Mouse (Mus musculus) bone marrow, adult 2 months (tissue): Measurements from ENCODE around the gene Zfp3. TPM values are rescaled to one million over a fixed set of nuclear protein-coding genes. Genes with fewer than 3 reads are reported as not detected.

Experiments
- H3K27ac ChIP-seq: fragments of 200-500 bp; 2 replicates; pipeline ENCODE4 v1.5.1; 2012; ENCODE audit warnings: low read depth, mild to moderate bottlenecking, control low read depth, inconsistent platforms, low read length; ENCODE audit not compliant: control insufficient read depth, poor library complexity, insufficient read depth
- H3K4me1 ChIP-seq: fragments of 200-500 bp; 2 replicates; pipeline ENCODE4 v1.6.1; 2011; ENCODE audit warnings: low read length; ENCODE audit not compliant: control insufficient read depth, insufficient read depth
- H3K4me3 ChIP-seq: fragments of 200-500 bp; replicated peaks from 2 replicates; pipeline ENCODE3; 2011; ENCODE audit warnings: mild to moderate bottlenecking, low read depth, low read length, control low read depth; ENCODE audit not compliant: control insufficient read depth
- CTCF ChIP-seq: fragments of 200-500 bp; IDR thresholded peaks from 2 replicates; pipeline ENCODE4 v1.5.1; 2011; ENCODE audit warnings: low read length, control low read depth; ENCODE audit not compliant: control insufficient read depth, insufficient read depth
- POLR2A ChIP-seq: fragments of 200-500 bp; IDR thresholded peaks from 2 replicates; pipeline ENCODE4 v1.6.1; 2011; ENCODE audit warnings: low read depth, mild to moderate bottlenecking, control low read depth, low read length, borderline replicate concordance; ENCODE audit not compliant: control insufficient read depth
- WGBS: fragments of 180-500 bp; shearing (Covaris S2); methylation state at CpG from one replicate; pipeline ENCODE4 v1.1.7; 2018; 5-methylcytosine and 5-hydroxymethylcytosine counted together
- polyA plus RNA-seq: library from polyadenylated mRNA; stranded (reverse); fragments of >200 nt; gene quantifications from 2 replicates; pipeline ENCODE4 v1.2.4, GENCODE M21; 2011; ENCODE audit warnings: low replicate concordance; ENCODE audit not compliant: missing spikeins, insufficient read depth, insufficient read length

Zfp3 gene
- polyA plus RNA-seq, 1 experiment: 1.7 TPM

DNA sequence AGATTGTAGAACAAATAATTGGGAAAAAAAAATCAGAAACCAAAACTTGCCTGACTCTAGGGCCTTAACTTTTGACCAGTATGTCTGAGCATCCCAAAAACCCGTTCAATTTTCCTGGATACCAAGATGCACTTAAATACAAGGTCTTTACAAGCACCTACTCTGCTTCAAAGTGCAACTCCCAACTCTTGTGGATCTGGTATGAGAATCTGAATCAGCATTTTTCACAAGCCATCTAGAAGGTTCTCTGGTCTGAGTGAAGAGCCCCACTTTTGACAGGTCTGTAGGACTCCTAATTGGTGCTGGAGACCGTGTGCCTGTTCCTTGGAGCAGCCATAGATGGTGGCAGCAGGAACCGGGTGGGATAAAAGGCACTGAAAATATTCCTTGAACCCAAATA, 40.4 kb downstream of the Zfp3 start:
- WGBS: 65% methylated on average over 3 of the region's 3 CpGs
- Histone ChIP-seq H3K4me3 (no peak overlapping the region), H3K27ac (peak overlapping the region; percentile 36), H3K4me1 (peaks cover 9% of the 10 kb centered on the region; the same call in 1 of the 2 replicates)
- TF ChIP-seq POLR2A: no peak
- TF ChIP-seq CTCF: no peak

DNA sequence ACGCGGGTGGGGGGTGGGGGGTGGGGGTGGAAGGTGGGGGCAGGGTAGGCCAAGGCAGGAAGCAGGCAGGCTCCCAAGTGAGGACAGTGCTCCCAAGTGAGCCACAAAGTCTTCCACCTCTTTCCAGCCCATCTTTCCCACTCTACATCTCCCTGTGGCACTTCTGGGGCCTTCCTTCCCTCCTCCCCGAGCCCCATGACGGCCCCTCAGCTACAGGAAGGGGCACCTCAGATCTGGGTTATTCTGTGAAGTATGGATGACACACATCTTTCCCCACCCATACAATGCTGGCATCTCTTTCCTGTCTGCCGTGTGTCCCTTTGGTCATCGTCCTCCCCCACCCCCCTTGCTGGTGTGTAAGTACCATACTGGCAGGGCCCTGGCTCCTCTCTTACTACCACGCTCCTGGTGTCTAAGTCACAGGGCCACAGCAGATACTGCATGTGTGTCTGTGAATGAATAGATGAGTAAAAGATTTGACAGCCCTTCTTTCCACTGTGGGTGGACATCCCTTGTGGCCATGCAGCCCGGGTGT, 41.7 kb downstream of the Zfp3 start:
- no peak overlapping the region for H3K4me3 ChIP-seq
- peaks cover 9% of the 10 kb centered on the region; the same call in 1 of the 2 replicates for H3K4me1 ChIP-seq
- H3K27ac ChIP-seq: peak overlapping the region; percentile 40; the same call in 1 of the 2 replicates
- WGBS: 36% methylated on average over 8 of the region's 8 CpGs
- no peak for TF ChIP-seq CTCF
- no peak for TF ChIP-seq POLR2A

DNA sequence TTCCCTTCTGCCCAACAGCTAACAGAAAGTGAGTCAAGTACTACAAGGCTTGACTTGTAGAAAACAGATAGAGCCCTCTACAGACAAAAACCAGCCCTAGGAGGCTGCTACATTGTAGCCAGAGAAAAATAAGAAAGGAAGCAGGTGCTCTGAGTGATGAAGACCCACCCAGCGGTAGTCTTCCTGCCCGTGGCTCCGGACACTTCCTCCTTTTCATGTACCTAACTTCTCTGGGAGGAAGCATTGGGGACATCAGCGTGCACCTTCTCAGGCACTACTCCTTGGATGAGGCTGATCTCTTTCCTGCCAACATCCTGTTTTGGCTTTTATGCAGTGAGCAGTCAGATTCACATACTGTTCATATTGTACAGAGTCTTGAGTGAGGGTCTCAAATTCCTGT, 42.7 kb downstream of the Zfp3 start:
- WGBS: 1% methylated on average over 4 of the region's 4 CpGs
- H3K4me3 ChIP-seq: no peak overlapping the region
- H3K27ac ChIP-seq: no peak overlapping the region
- H3K4me1 ChIP-seq: peaks cover 9% of the 10 kb centered on the region; the same call in 1 of the 2 replicates
- TF ChIP-seq CTCF (no peak), POLR2A (no peak)

DNA sequence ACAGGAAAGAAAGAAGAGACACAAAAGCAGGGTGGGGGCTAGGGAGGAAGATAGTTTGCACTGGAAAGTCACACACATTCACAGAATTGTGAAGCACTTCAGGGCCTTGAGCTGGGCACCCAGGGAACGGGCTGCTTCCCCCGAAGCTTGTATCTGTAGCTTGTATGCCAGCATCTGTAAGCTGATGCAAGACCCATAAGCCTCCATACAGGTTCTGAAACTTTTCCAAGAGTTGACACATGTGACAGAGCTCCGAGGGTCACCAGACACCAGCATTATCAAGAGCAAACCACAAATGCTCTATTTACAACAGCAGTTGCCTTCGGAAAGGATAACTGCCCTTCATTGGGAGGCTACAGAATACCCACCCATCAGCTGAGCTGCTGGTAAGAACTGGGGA, 43.6 kb downstream of the Zfp3 start:
- no peak overlapping the region for H3K27ac ChIP-seq
- 64% methylated on average over 4 of the region's 4 CpGs for WGBS
- H3K4me3 ChIP-seq: no peak overlapping the region
- H3K4me1 ChIP-seq: peaks cover 9% of the 10 kb centered on the region; the same call in 1 of the 2 replicates
- TF ChIP-seq POLR2A (no peak), CTCF (no peak)

DNA sequence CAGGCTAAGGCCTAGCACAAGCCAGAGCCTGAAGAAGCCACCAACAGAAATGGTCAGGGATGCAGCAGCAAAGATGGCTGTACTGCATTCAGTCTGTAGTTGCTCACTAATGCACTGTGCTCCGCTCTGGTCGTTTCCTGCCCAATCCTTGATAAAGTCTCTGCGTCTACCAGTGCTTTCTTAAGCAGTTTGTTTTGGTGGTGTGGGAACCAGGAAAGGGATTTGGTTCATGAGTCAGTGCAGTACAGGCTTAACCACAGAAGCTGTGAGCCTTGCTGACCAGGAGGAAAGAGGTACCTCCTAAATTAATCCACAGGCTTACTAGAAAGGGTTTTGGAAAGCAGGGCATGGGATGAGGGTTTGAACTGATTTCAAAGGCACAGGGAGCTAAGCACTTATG, 44.1 kb downstream of the Zfp3 start:
- H3K4me3 ChIP-seq: no peak overlapping the region
- H3K27ac ChIP-seq: no peak overlapping the region
- H3K4me1 ChIP-seq: peaks cover 8% of the 10 kb centered on the region; the same call in 1 of the 2 replicates
- TF ChIP-seq POLR2A: no peak
- TF ChIP-seq CTCF: no peak
- WGBS: 58% methylated on average over 3 of the region's 3 CpGs

DNA sequence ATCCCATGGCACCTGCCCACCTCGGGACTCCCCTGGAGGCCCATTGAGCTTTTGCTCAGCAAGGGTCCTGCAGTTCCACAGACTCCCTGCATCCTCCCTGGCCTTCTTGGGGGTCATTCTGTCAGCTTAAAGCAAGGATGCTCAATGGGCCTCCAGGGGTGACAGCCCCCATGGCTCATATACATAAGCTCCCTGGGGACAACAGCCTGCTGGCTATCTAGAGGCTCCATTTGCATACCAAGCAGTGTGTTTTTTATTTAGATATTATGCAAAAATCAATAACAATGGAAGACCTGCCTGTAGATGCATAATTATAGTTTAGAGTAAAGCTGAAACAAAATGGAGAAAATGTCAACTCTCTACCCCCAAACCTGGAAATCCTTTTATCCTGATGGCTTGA, 45.0 kb downstream of the Zfp3 start:
- TF ChIP-seq POLR2A (no peak), CTCF (no peak)
- Histone ChIP-seq H3K4me3 (no peak overlapping the region), H3K4me1 (peaks cover 6% of the 10 kb centered on the region; the same call in 1 of the 2 replicates), H3K27ac (no peak overlapping the region)
- 83% methylated on average over 1 of the region's 1 CpGs for WGBS

DNA sequence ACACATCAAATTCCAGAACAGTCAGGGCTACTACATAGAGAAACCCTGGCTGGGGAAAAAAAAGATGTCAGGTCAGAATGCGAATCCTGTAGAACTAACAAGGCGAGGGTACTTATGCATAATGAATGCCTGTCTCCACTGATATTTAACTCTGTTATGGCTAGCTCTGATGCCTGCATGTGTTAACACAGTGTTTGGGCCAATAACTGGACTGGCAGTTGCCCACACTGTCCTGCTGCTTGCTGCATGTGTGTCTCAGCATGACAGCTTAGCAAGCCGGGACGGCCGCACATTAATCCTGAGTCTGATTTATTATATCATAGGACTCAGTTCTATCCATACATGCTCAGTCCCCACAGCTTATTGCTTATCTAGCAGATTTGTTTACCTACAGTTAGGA, 47.0 kb downstream of the Zfp3 start:
- no peak overlapping the region for H3K27ac ChIP-seq
- H3K4me3 ChIP-seq: no peak overlapping the region
- no peak for TF ChIP-seq POLR2A
- TF ChIP-seq CTCF: no peak
- peaks cover 3% of the 10 kb centered on the region; the same call in 1 of the 2 replicates for H3K4me1 ChIP-seq
- WGBS: 89% methylated on average over 5 of the region's 5 CpGs

DNA sequence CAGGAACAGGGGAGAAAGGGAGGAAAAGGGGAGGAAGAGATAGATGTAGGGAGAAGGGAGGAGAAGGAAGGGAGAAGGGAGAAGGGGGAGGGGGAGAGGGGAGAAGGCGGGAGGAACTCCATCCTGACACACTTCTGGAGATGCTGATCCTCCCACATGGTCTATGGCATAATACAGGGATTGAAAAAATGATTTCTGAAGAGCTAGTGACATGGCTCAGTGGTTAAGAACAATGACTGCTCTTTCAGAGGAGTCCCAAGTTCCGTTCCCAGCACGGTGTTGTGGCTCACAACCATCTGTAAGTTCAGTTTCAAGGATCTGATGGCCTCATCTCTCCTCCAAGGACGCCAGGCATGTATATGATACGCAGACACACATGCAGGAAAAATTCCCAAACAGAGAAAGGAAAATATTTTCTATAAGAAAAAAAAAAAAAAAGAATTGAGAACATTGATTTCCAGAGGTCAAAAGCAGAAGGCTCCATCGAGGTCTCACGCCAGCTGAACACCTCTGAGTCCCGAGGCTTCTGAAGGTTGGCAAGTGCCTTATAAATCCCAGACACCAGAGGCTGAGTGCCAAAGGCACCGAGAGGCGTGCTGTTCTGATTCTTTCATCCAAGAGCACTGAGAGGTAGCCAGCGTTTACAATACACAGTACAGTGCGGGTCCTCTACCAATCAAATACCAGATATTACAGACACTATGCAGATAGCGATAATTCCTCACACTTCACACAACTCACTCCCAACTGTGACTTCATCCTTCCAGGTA, 47.6 kb downstream of the Zfp3 start:
- peak overlapping the region; percentile 62 for H3K27ac ChIP-seq
- WGBS: 74% methylated on average over 13 of the region's 13 CpGs
- H3K4me1 ChIP-seq: peaks cover 3% of the 10 kb centered on the region; the same call in 1 of the 2 replicates
- H3K4me3 ChIP-seq: peak overlapping the region; percentile 15
- no peak for TF ChIP-seq CTCF
- no peak for TF ChIP-seq POLR2A
